Mouse (Mus musculus) neural tube, embryonic 11.5 days (tissue): ENCODE results near the gene Lrrc9. TPM values are rescaled to one million over a fixed set of nuclear protein-coding genes. Genes with fewer than 3 reads are reported as not detected.

Experiments
- ATAC-seq: fragments of 200-750 bp; cut with Nextera tagmentation; 2 replicates; pipeline ENCODE4 v1.8.0; 2017; ENCODE audit warnings: moderate number of reproducible peaks, mild to moderate bottlenecking, moderate TSS enrichment, moderate library complexity; ENCODE audit not compliant: insufficient read depth, low FRiP score, low TSS enrichment
- DNase-seq: peaks from one replicate; pipeline ENCODE4 v3.0.0-alpha.2; 2015; ENCODE audit warnings: low spot score
- H3K27ac ChIP-seq: fragments of 300-500 bp; sonication (generic); 2 replicates; pipeline ENCODE4 v1.5.1; 2014; ENCODE audit warnings: low read depth, mild to moderate bottlenecking, low read length
- H3K27me3 ChIP-seq: fragments of 300-500 bp; sonication (generic); 2 replicates; pipeline ENCODE4 v1.6.1; 2014; ENCODE audit warnings: mild to moderate bottlenecking, low read length, mixed read lengths; ENCODE audit not compliant: control insufficient read depth, insufficient read depth
- H3K36me3 ChIP-seq: fragments of 300-500 bp; sonication (generic); 2 replicates; pipeline ENCODE4 v1.6.1; 2014; ENCODE audit warnings: mild to moderate bottlenecking, low read length, moderate library complexity, mixed read lengths; ENCODE audit not compliant: control insufficient read depth, insufficient read depth
- H3K4me1 ChIP-seq: fragments of 300-500 bp; sonication (generic); 2 replicates; pipeline ENCODE4 v1.6.1; 2014; ENCODE audit warnings: low read length, mixed read lengths; ENCODE audit not compliant: control insufficient read depth, insufficient read depth
- H3K4me2 ChIP-seq: fragments of 300-500 bp; sonication (generic); 2 replicates; pipeline ENCODE4 v1.6.1; 2014; ENCODE audit warnings: low read depth, mild to moderate bottlenecking, moderate library complexity
- H3K4me3 ChIP-seq: fragments of 300-500 bp; sonication (generic); 2 replicates; pipeline ENCODE4 v1.5.1; 2014; ENCODE audit warnings: low read depth, low read length
- H3K9ac ChIP-seq: fragments of 300-500 bp; sonication (generic); 2 replicates; pipeline ENCODE4 v1.6.1; 2014; ENCODE audit warnings: mild to moderate bottlenecking, low read length
- H3K9me3 ChIP-seq: fragments of 300-500 bp; sonication (generic); 2 replicates; pipeline ENCODE4 v1.6.1; 2016; ENCODE audit warnings: low read length; ENCODE audit not compliant: control insufficient read depth
- WGBS: fragments of 180-500 bp; shearing (Covaris S2); extraction: QIAGEN DNeasy Blood & Tissue Kit; methylation state at CpG from one replicate; pipeline ENCODE4 v1.1.7; 2014; 5-methylcytosine and 5-hydroxymethylcytosine counted together
- polyA plus RNA-seq: library from polyadenylated mRNA; unstranded; fragments of >200 nt; fragmentation: Nextera tagmentation; extraction: Ambion mirVana; gene quantifications from 2 replicates; pipeline ENCODE4 v1.2.1, GENCODE M21; 2014

Gene Lrrc9
- polyA plus RNA-seq, 1 experiment from 2014 or later, result 2.7 TPM

DNA sequence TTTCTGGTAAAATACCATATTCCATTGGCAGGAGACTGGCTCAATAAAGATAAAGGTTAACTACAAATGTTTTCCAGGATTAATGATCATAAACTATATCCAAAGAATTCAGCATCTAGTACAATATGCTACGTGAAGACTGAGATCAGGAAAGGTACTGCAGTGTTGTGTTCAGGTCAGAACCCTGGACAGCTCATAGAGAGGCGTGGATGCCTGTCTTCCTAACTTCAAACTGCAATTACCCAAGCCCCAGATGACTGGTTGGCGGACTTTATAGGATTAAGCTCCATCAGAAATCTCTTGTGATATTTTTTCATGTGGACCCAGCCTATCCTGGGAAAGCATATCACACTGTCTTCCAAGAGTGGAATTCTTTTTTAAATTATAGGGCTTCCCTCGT lies 19.0 kb upstream of the Lrrc9 start:
- no peaks in the 10 kb centered on the region for H3K4me1 ChIP-seq
- ATAC-seq (no peak), DNase-seq (no peak)
- no peak overlapping the region for H3K9ac ChIP-seq
- H3K4me2 ChIP-seq, result no peak overlapping the region
- no peaks in the 10 kb centered on the region for H3K27me3 ChIP-seq
- 58% methylated on average over 4 of the region's 4 CpGs for WGBS
- no peaks in the 10 kb centered on the region for H3K9me3 ChIP-seq
- no peak overlapping the region for H3K27ac ChIP-seq
- no peak overlapping the region for H3K4me3 ChIP-seq
- no peaks in the 10 kb centered on the region for H3K36me3 ChIP-seq

DNA sequence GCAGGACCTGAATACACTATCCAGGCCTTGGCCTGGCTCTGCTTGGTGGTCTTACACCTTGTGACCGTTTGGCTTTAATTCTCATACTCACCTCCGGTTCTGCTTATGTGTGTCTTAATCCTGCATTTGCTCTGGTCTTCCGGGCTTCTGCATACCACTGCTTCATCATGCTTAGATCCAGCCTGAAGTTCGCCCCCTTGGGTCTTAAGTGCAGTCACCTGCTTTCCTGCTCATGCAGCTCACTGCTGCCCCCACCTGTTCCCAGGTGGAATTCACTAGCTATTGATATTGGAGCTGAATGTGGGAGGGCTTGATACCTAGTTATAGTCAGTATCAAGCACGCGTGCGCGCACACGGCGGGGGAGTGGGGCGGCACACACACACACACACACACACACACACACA lies 13.9 kb upstream of the Lrrc9 start:
- 35% methylated on average over 11 of the region's 11 CpGs for WGBS
- Histone ChIP-seq H3K27ac (no peak overlapping the region), H3K9ac (no peak overlapping the region), H3K4me2 (no peak overlapping the region), H3K4me3 (no peak overlapping the region), H3K27me3 (no peaks in the 10 kb centered on the region), H3K36me3 (no peaks in the 10 kb centered on the region), H3K9me3 (no peaks in the 10 kb centered on the region), H3K4me1 (no peaks in the 10 kb centered on the region)
- ATAC-seq, result 0 out of 2 replicates have a peak, but pooled peaks have one; percentile 38
- peak; percentile 80 for DNase-seq

GRCm38 (mm10) chr12:72432209-72432608 lies 9.5 kb upstream of the Lrrc9 start:
- ATAC-seq, result no peak
- no peak overlapping the region for H3K9ac ChIP-seq
- no peak overlapping the region for H3K27ac ChIP-seq
- no peaks in the 10 kb centered on the region for H3K36me3 ChIP-seq
- no peaks in the 10 kb centered on the region for H3K4me1 ChIP-seq
- H3K9me3 ChIP-seq, result no peaks in the 10 kb centered on the region
- no peak overlapping the region for H3K4me3 ChIP-seq
- 82% methylated on average over 4 of the region's 4 CpGs for WGBS
- H3K4me2 ChIP-seq, result no peak overlapping the region
- no peak for DNase-seq
- H3K27me3 ChIP-seq, result no peaks in the 10 kb centered on the region

GRCm38 (mm10) chr12:72433241-72433865 lies 8.3 kb upstream of the Lrrc9 start:
- Histone ChIP-seq H3K4me2 (no peak overlapping the region), H3K9me3 (no peaks in the 10 kb centered on the region), H3K4me1 (no peaks in the 10 kb centered on the region), H3K9ac (no peak overlapping the region), H3K36me3 (no peaks in the 10 kb centered on the region), H3K27me3 (no peaks in the 10 kb centered on the region), H3K4me3 (no peak overlapping the region), H3K27ac (no peak overlapping the region)
- ATAC-seq (no peak), DNase-seq (no peak)
- WGBS, result 74% methylated on average over 9 of the region's 9 CpGs

- Histone ChIP-seq H3K27ac (no peak overlapping the region), H3K27me3 (no peaks in the 10 kb centered on the region), H3K4me3 (no peak overlapping the region), H3K36me3 (no peaks in the 10 kb centered on the region), H3K4me1 (0 out of 2 replicates have a peak, but pooled peaks cover 3% of the 10 kb centered on the region), H3K9ac (no peak overlapping the region), H3K9me3 (no peaks in the 10 kb centered on the region), H3K4me2 (no peak overlapping the region)
- ATAC-seq, result no peak
- WGBS, result 76% methylated on average over 10 of the region's 10 CpGs
- DNase-seq, result no peak
Observed at GRCm38 (mm10) chr12:72437676-72438341, 3.9 kb upstream of the Lrrc9 start.

GRCm38 (mm10) chr12:72438961-72439480 lies 2.6 kb upstream of the Lrrc9 start:
- Histone ChIP-seq H3K27ac (no peak overlapping the region), H3K9me3 (no peaks in the 10 kb centered on the region), H3K9ac (no peak overlapping the region), H3K4me1 (0 out of 2 replicates have a peak, but pooled peaks cover 3% of the 10 kb centered on the region), H3K4me3 (no peak overlapping the region), H3K27me3 (no peaks in the 10 kb centered on the region), H3K4me2 (no peak overlapping the region), H3K36me3 (no peaks in the 10 kb centered on the region)
- WGBS, result 79% methylated on average over 6 of the region's 6 CpGs
- DNase-seq (no peak), ATAC-seq (no peak)

DNA sequence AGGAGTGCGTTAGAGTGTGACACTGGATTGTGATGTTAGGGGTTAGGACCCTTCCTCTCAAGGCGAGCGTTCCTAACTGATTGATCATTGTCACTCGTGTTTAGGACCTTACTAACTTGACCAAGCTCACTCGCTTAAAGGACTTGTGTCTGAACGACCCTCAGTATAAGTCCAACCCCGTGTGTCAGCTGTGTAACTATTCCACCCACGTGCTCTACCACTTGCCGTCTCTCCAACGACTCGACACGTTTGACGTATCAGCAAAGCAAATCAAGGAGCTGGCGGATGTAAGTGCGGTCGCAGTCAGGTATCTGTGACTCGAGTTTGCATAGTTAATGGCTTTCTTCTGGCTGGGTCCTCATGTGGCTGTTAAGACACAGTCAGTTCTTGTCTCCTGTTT lies 12.3 kb downstream of the Lrrc9 start:
- Histone ChIP-seq H3K9me3 (no peaks in the 10 kb centered on the region), H3K4me3 (no peak overlapping the region), H3K4me2 (no peak overlapping the region), H3K9ac (no peak overlapping the region), H3K27ac (no peak overlapping the region), H3K27me3 (no peaks in the 10 kb centered on the region), H3K4me1 (no peaks in the 10 kb centered on the region), H3K36me3 (no peaks in the 10 kb centered on the region)
- 83% methylated on average over 17 of the region's 17 CpGs for WGBS
- ATAC-seq, result no peak
- no peak for DNase-seq

GRCm38 (mm10) chr12:72461191-72461893 lies 19.7 kb downstream of the Lrrc9 start:
- Histone ChIP-seq H3K4me2 (no peak overlapping the region), H3K4me3 (no peak overlapping the region), H3K36me3 (no peaks in the 10 kb centered on the region), H3K9ac (no peak overlapping the region), H3K27me3 (no peaks in the 10 kb centered on the region), H3K27ac (no peak overlapping the region), H3K9me3 (no peaks in the 10 kb centered on the region), H3K4me1 (no peaks in the 10 kb centered on the region)
- DNase-seq, result no peak
- WGBS, result 62% methylated on average over 11 of the region's 11 CpGs
- ATAC-seq, result no peak; the same call in 1 of the 2 replicates
